13 mouse cellular contexts compared by ENCODE assay signal in the genomic region with DNA sequence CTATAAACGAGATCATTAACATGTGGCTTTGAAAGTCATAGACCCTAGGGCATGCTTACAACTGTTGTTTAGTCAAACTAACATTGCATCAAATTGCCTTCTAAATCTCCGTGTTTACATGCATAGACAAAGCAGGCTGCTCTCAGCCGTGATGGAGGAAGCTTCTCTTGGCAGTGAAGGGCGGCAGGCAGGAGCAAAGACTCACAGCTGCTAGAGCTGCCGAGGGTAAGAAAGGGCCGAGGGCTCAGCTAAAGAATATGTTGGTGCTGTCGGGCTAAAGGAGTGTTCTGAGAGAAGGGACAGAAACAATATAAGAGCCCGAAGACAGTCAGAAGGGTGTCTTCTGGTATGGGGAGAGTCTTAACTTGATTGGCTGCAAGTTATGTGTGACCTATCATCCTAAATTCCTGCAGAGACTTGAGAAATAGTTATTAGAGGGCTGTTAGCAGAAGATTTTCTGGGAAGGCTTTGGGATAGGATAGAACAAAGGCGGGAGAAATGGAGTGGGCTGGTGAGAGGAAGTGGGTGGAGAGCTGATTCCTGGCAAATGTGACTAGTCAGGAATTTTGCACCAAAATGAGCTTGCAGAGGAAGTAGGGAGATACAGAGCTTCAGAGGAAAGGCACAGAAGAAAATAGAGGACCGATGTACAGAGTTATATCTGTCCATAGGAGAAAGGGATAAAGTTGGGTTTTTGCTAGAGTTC. TPM values are rescaled to one million over a fixed set of nuclear protein-coding genes. Genes with fewer than 3 reads are reported as not detected.
DNase-seq lines count a peak whose midpoint lies in the region.
"Had no signal": no experiment of that assay in that cellular context is flagged by ENCODE, and none has a peak within 500 bp of the region (broad histone marks: within the 10 kb centered on the region; RNA-seq: fewer than 3 reads in every experiment).

No protein-coding gene starts in this region.

- DNase-seq in heart, adult 11 months, result peak; percentile 81
- DNase-seq in heart, postnatal 36 days, result no peak
- peak; percentile 4 for DNase-seq in kidney, postnatal 14 days
- no peak for DNase-seq in kidney, postnatal 36 days
- peak; percentile 62 for DNase-seq in right cerebral cortex, adult 18-20 months
- no peak for DNase-seq in right cerebral cortex, postnatal 25 days
- DNase-seq in telencephalon, adult 2 months (ENCODE audit: low read depth, low spot score), result peak; percentile 67
- DNase-seq in gastrocnemius, postnatal 4 days (ENCODE audit: low spot score in 2 of 2), result no peak
- DNase-seq: adrenal gland, postnatal 14 days; gastrocnemius, postnatal 25 days; spleen, adult 18-20 months; thymus, adult 2 months had no signal

- intact Hi-C loops in heart, postnatal 36 days (cut with DNase I), result no loop called here

RNA-seq across cellular contexts. Expression of gene Pih1d3, which starts 37.7 kb away (rescaled TPM):
- not detected for total RNA-seq in heart, postnatal 36 days (2021)
- not detected for total RNA-seq in gastrocnemius, postnatal 4 days (2021)
- total RNA-seq: adrenal gland, postnatal 14 days; gastrocnemius, postnatal 25 days; heart, postnatal 25 days had no signal

RNA-seq across cellular contexts. Expression of gene 4931428L18Rik, which starts 37.9 kb away (rescaled TPM):
- under 1 TPM in 1 of 2 experiments, not detected in 1; 0.16 TPM for total RNA-seq in heart, postnatal 36 days (2021)
- not detected for total RNA-seq in gastrocnemius, postnatal 4 days (2021)
- total RNA-seq: gastrocnemius, postnatal 25 days; heart, postnatal 25 days had no signal

Comparison
In these comparisons a context has a peak if more than half of its experiments do, and no peak if none do; other contexts are left out.
1. DNase-seq: peak in heart, adult 11 months (single experiment), kidney, postnatal 14 days (single experiment), right cerebral cortex, adult 18-20 months (single experiment) and telencephalon, adult 2 months (single experiment); none in heart, postnatal 36 days (0 of 2), kidney, postnatal 36 days (0 of 2), right cerebral cortex, postnatal 25 days (single experiment) and gastrocnemius, postnatal 4 days (0 of 2).